Mouse (Mus musculus) hindbrain, embryonic 14.5 days (tissue): ENCODE data around the gene Arhgef26. TPM values are rescaled to one million over a fixed set of nuclear protein-coding genes. Genes with fewer than 3 reads are reported as not detected.

ENCODE experiments used
- ATAC-seq: fragments of 200-750 bp; cut with Nextera tagmentation; 2 replicates; pipeline ENCODE4 v1.8.0; 2017; ENCODE audit warnings: moderate number of reproducible peaks, mild to moderate bottlenecking, moderate TSS enrichment, moderate library complexity; ENCODE audit not compliant: low FRiP score
- DNase-seq: peaks from one replicate; pipeline ENCODE4 v3.0.0-alpha.2; 2015; ENCODE audit warnings: low spot score
- H3K27ac ChIP-seq: fragments of 300-500 bp; sonication (generic); 2 replicates; pipeline ENCODE4 v1.5.1; 2014; ENCODE audit warnings: mild to moderate bottlenecking, moderate library complexity
- H3K27me3 ChIP-seq: fragments of 300-500 bp; sonication (generic); 2 replicates; pipeline ENCODE4 v1.6.1; 2014; ENCODE audit warnings: mild to moderate bottlenecking, low read length, mixed read lengths; ENCODE audit not compliant: control insufficient read depth, insufficient read depth
- H3K36me3 ChIP-seq: fragments of 300-500 bp; sonication (generic); replicated peaks from 2 replicates; pipeline ENCODE4 v1.6.1; 2014; ENCODE audit not compliant: control insufficient read depth, insufficient read depth
- H3K4me1 ChIP-seq: fragments of 300-500 bp; sonication (generic); replicated peaks from 2 replicates; pipeline ENCODE4 v1.6.1; 2014; ENCODE audit warnings: antibody characterized with exemption, low read length, mixed read lengths; ENCODE audit not compliant: control insufficient read depth, insufficient read depth
- H3K4me2 ChIP-seq: fragments of 300-500 bp; sonication (generic); replicated peaks from 2 replicates; pipeline ENCODE4 v1.6.1; 2014; ENCODE audit warnings: mild to moderate bottlenecking, moderate library complexity
- H3K4me3 ChIP-seq: fragments of 300-500 bp; sonication (generic); replicated peaks from 2 replicates; pipeline ENCODE4 v1.5.1; 2014; ENCODE audit warnings: mild to moderate bottlenecking, low read length
- H3K9ac ChIP-seq: fragments of 300-500 bp; sonication (generic); 2 replicates; pipeline ENCODE4 v1.6.1; 2014
- H3K9me3 ChIP-seq: fragments of 300-500 bp; sonication (generic); 2 replicates; pipeline ENCODE4 v1.6.1; 2016; ENCODE audit warnings: low read length; ENCODE audit not compliant: control insufficient read depth
- WGBS: fragments of 180-500 bp; shearing (Covaris S2); extraction: QIAGEN DNeasy Blood & Tissue Kit; methylation state at CpG from one replicate; pipeline ENCODE4 v1.1.7; 2014; 5-methylcytosine and 5-hydroxymethylcytosine counted together
- polyA plus RNA-seq: library from polyadenylated mRNA; unstranded; fragments of >200 nt; fragmentation: Nextera tagmentation; extraction: Ambion mirVana; gene quantifications from 2 replicates; pipeline ENCODE4 v1.2.1, GENCODE M21; 2014

Gene Arhgef26
- 11.3 and 11.7 TPM in 2 replicates for polyA plus RNA-seq

- Histone ChIP-seq H3K4me2 (peak within 1 kb of the TSS; percentile 88), H3K9ac (peak within 1 kb of the TSS; percentile 77), H3K27me3 (0 out of 2 replicates have a peak, but pooled peaks cover 7% of the 10 kb centered on the region), H3K9me3 (no peaks in the 10 kb centered on the region), H3K27ac (peak within 1 kb of the TSS; percentile 64; the same call in 1 of the 2 replicates), H3K36me3 (no peaks in the 10 kb centered on the region), H3K4me3 (peak within 1 kb of the TSS; percentile 87), H3K4me1 (0 out of 2 replicates have a peak, but pooled peaks cover 13% of the 10 kb centered on the region)
- 83% methylated on average over 3 of the region's 3 CpGs for WGBS
- DNase-seq (no peak), ATAC-seq (no peak)
These were observed at the start of gene Arhgef26 for GRCm38 (mm10) chr3:62338044-62338443. Gene Arhgef26 (plus strand): TSS chr3:62338344.

- H3K9ac ChIP-seq = no peak overlapping the region
- no peak for DNase-seq
- no peaks in the 10 kb centered on the region for H3K27me3 ChIP-seq
- H3K4me2 ChIP-seq = no peak overlapping the region
- no peak overlapping the region for H3K27ac ChIP-seq
- H3K4me3 ChIP-seq = no peak overlapping the region
- no peaks in the 10 kb centered on the region for H3K9me3 ChIP-seq
- H3K36me3 ChIP-seq = no peaks in the 10 kb centered on the region
- no peak for ATAC-seq
- no peaks in the 10 kb centered on the region for H3K4me1 ChIP-seq
- 96% methylated on average over 3 of the region's 3 CpGs for WGBS
These were observed 27.7 kb upstream of the Arhgef26 start for GRCm38 (mm10) chr3:62310493-62310892.

- Histone ChIP-seq H3K9ac (no peak overlapping the region), H3K27ac (no peak overlapping the region), H3K4me3 (no peak overlapping the region), H3K4me1 (no peaks in the 10 kb centered on the region), H3K27me3 (no peaks in the 10 kb centered on the region), H3K9me3 (no peaks in the 10 kb centered on the region), H3K4me2 (no peak overlapping the region), H3K36me3 (no peaks in the 10 kb centered on the region)
- ATAC-seq (no peak; the same call in 1 of the 2 replicates), DNase-seq (no peak)
- WGBS = 91% methylated on average over 5 of the region's 5 CpGs
These were observed 26.9 kb upstream of the Arhgef26 start for GRCm38 (mm10) chr3:62311224-62311623.

- Histone ChIP-seq H3K36me3 (no peaks in the 10 kb centered on the region), H3K9me3 (no peaks in the 10 kb centered on the region), H3K4me2 (no peak overlapping the region), H3K4me1 (no peaks in the 10 kb centered on the region), H3K9ac (no peak overlapping the region), H3K27ac (no peak overlapping the region), H3K4me3 (no peak overlapping the region), H3K27me3 (no peaks in the 10 kb centered on the region)
- WGBS = 48% methylated on average over 1 of the region's 1 CpGs
- ATAC-seq (no peak), DNase-seq (no peak)
These were observed 13.4 kb upstream of the Arhgef26 start for GRCm38 (mm10) chr3:62324708-62325107.

- no peaks in the 10 kb centered on the region for H3K9me3 ChIP-seq
- WGBS = 33% methylated on average over 2 of the region's 2 CpGs
- peak overlapping the region; percentile 38; the same call in 1 of the 2 replicates for H3K27ac ChIP-seq
- H3K9ac ChIP-seq = no peak overlapping the region
- no peaks in the 10 kb centered on the region for H3K27me3 ChIP-seq
- peak; percentile 48; the same call in 1 of the 2 replicates for ATAC-seq
- H3K4me3 ChIP-seq = no peak overlapping the region
- no peaks in the 10 kb centered on the region for H3K4me1 ChIP-seq
- peak; percentile 33 for DNase-seq
- no peaks in the 10 kb centered on the region for H3K36me3 ChIP-seq
- no peak overlapping the region for H3K4me2 ChIP-seq
These were observed 10.2 kb upstream of the Arhgef26 start for GRCm38 (mm10) chr3:62327903-62328302.

- H3K9me3 ChIP-seq = no peaks in the 10 kb centered on the region
- no peak overlapping the region for H3K27ac ChIP-seq
- DNase-seq = no peak
- ATAC-seq = no peak
- 1% methylated on average over 17 of the region's 17 CpGs for WGBS
- peak overlapping the region; percentile 87 for H3K4me3 ChIP-seq
- H3K9ac ChIP-seq = peak overlapping the region; percentile 77
- H3K4me1 ChIP-seq = 0 out of 2 replicates have a peak, but pooled peaks cover 13% of the 10 kb centered on the region
- H3K27me3 ChIP-seq = 0 out of 2 replicates have a peak, but pooled peaks cover 7% of the 10 kb centered on the region
- H3K4me2 ChIP-seq = peak overlapping the region; percentile 88
- no peaks in the 10 kb centered on the region for H3K36me3 ChIP-seq
These were observed 313 bp downstream of the Arhgef26 start for GRCm38 (mm10) chr3:62338461-62338853.

- ATAC-seq (peak; percentile 92), DNase-seq (peak; percentile 48)
- H3K27me3 ChIP-seq = 0 out of 2 replicates have a peak, but pooled peaks cover 7% of the 10 kb centered on the region
- H3K4me3 ChIP-seq = peak overlapping the region; percentile 87
- H3K9me3 ChIP-seq = no peaks in the 10 kb centered on the region
- no peaks in the 10 kb centered on the region for H3K36me3 ChIP-seq
- peak overlapping the region; percentile 64 for H3K27ac ChIP-seq
- H3K9ac ChIP-seq = peak overlapping the region; percentile 77
- WGBS = under 1% methylated on average over 68 of the region's 68 CpGs
- H3K4me2 ChIP-seq = peak overlapping the region; percentile 88
- H3K4me1 ChIP-seq = 0 out of 2 replicates have a peak, but pooled peaks cover 13% of the 10 kb centered on the region
These were observed 841 bp downstream of the Arhgef26 start for GRCm38 (mm10) chr3:62338854-62339515.

- Histone ChIP-seq H3K4me3 (peak overlapping the region; percentile 87), H3K9ac (peak overlapping the region; percentile 77), H3K27ac (peak overlapping the region; percentile 64), H3K4me2 (peak overlapping the region; percentile 88), H3K36me3 (no peaks in the 10 kb centered on the region), H3K9me3 (no peaks in the 10 kb centered on the region), H3K4me1 (0 out of 2 replicates have a peak, but pooled peaks cover 13% of the 10 kb centered on the region), H3K27me3 (0 out of 2 replicates have a peak, but pooled peaks cover 7% of the 10 kb centered on the region)
- ATAC-seq = peak; percentile 49
- DNase-seq = peak; percentile 36
- WGBS = under 1% methylated on average over 53 of the region's 53 CpGs
These were observed 1.4 kb downstream of the Arhgef26 start for GRCm38 (mm10) chr3:62339516-62340051.

- DNase-seq (no peak), ATAC-seq (no peak)
- H3K27ac ChIP-seq = no peak overlapping the region
- 0 out of 2 replicates have a peak, but pooled peaks cover 13% of the 10 kb centered on the region for H3K4me1 ChIP-seq
- no peaks in the 10 kb centered on the region for H3K9me3 ChIP-seq
- peak overlapping the region; percentile 87 for H3K4me3 ChIP-seq
- WGBS = 7% methylated on average over 16 of the region's 16 CpGs
- H3K9ac ChIP-seq = peak overlapping the region; percentile 77
- H3K36me3 ChIP-seq = no peaks in the 10 kb centered on the region
- H3K27me3 ChIP-seq = 0 out of 2 replicates have a peak, but pooled peaks cover 7% of the 10 kb centered on the region
- peak overlapping the region; percentile 88 for H3K4me2 ChIP-seq
These were observed 2.1 kb downstream of the Arhgef26 start for GRCm38 (mm10) chr3:62340154-62340760.
